ENCODE assay signal across 8 mouse cellular contexts in genomic region chr2:32602600-32603054, GRCm38 (mm10). TPM values are rescaled to one million over a fixed set of nuclear protein-coding genes. Genes with fewer than 3 reads are reported as not detected.
DNase-seq lines count a peak whose midpoint lies in the region; ATAC-seq lines count a peak whose summit lies in the region.

No protein-coding gene starts in this region.

- 0 out of 2 replicates have a peak, but pooled peaks cover 2% of the 10 kb centered on the region for H3K36me3 ChIP-seq in hindbrain, embryonic 12.5 days

- H3K4me3 ChIP-seq in hindbrain, embryonic 12.5 days: 0 out of 2 replicates have a peak overlapping the region, but pooled peaks have one; percentile 8

- H3K4me1 ChIP-seq in hindbrain, embryonic 12.5 days: peaks cover 15% of the 10 kb centered on the region; the same call in 1 of the 2 replicates

- WGBS in hindbrain, embryonic 12.5 days: under 1% methylated on average over 11 of the region's 11 CpGs

- H3K9ac ChIP-seq in hindbrain, embryonic 12.5 days: no peak overlapping the region

- H3K9me3 ChIP-seq in hindbrain, embryonic 12.5 days (replicated peaks): no peaks in the 10 kb centered on the region

- H3K27ac ChIP-seq in hindbrain, embryonic 12.5 days: no peak overlapping the region

- peak overlapping the region; percentile 37 for H3K4me2 ChIP-seq in hindbrain, embryonic 12.5 days (replicated peaks)

- H3K27me3 ChIP-seq in hindbrain, embryonic 12.5 days: 0 out of 2 replicates have a peak, but pooled peaks cover 5% of the 10 kb centered on the region

- no peak for ATAC-seq in hindbrain, embryonic 12.5 days (ENCODE audit: low FRiP score)

- DNase-seq in MEL-GATA-1-ER (ENCODE audit: extremely low read depth, low read depth): peak; percentile 63
- peak; percentile 96 for DNase-seq in cerebellum, postnatal 25 days
- peak; percentile 84 to 87 for DNase-seq in frontal cortex, postnatal 14 days (ENCODE audit: low spot score in 2 of 2)
- DNase-seq in layer of hippocampus, postnatal 14 days (ENCODE audit: low spot score in 2 of 2): peak; percentile 88 to 94
- DNase-seq in lung, postnatal 10 days: peak; percentile 92
- peak; percentile 83 for DNase-seq in ovary, postnatal 36 days (ENCODE audit: low spot score)
- DNase-seq in thymus, postnatal 36 days: peak; percentile 82 to 89

RNA-seq across cellular contexts. Expression of gene St6galnac6, which starts 3.1 kb away (rescaled TPM):
- polyA plus RNA-seq in hindbrain, embryonic 12.5 days (2016; fragmentation: Nextera tagmentation; extraction: Ambion mirVana): 13.5 and 14.3 TPM in 2 replicates
- 100 to 1,000 TPM in 1 of 2 experiments, 10 to 100 TPM in 1; 99.0 to 106 TPM for total RNA-seq in layer of hippocampus, postnatal 14 days (2021)

RNA-seq across cellular contexts. Expression of gene St6galnac4, which starts 15.7 kb away (rescaled TPM):
- 21.5 and 22.9 TPM in 2 replicates for polyA plus RNA-seq in hindbrain, embryonic 12.5 days (2016; fragmentation: Nextera tagmentation; extraction: Ambion mirVana)
- 10 to 100 TPM; 41.7 to 42.1 TPM for total RNA-seq in layer of hippocampus, postnatal 14 days (2021)

RNA-seq across cellular contexts. Expression of gene Ak1, which starts 18.9 kb away (rescaled TPM):
- polyA plus RNA-seq in hindbrain, embryonic 12.5 days (2016; fragmentation: Nextera tagmentation; extraction: Ambion mirVana): 40.4 and 43.2 TPM in 2 replicates
- total RNA-seq in layer of hippocampus, postnatal 14 days (2021): 100 to 1,000 TPM; 124 to 125 TPM

RNA-seq across cellular contexts. Expression of gene 9430097D07Rik, which starts 27.1 kb away (rescaled TPM):
- polyA plus RNA-seq in hindbrain, embryonic 12.5 days (2016; fragmentation: Nextera tagmentation; extraction: Ambion mirVana): 0.31 and 0.56 TPM in 2 replicates
- total RNA-seq in layer of hippocampus, postnatal 14 days (2021): under 1 TPM; 0.44 to 0.93 TPM

RNA-seq across cellular contexts. Expression of gene Pip5kl1, which starts 28.0 kb away (rescaled TPM):
- polyA plus RNA-seq in hindbrain, embryonic 12.5 days (2016; fragmentation: Nextera tagmentation; extraction: Ambion mirVana): 4.2 and 5.0 TPM in 2 replicates
- total RNA-seq in layer of hippocampus, postnatal 14 days (2021): 1 to 10 TPM; 4.4 to 7.2 TPM
